Mouse (Mus musculus): ENCODE results near the gene Rreb1.

Rreb1 gene

GRCm38 (mm10) chr13:37778147-37778593, at the start of gene Rreb1:
Gene Rreb1, plus strand, starts transcription at chr13:37778400.
- peak; percentile 38 to 54 for DNase-seq (ENCODE audit: low spot score in 2 of 2)

DNA sequence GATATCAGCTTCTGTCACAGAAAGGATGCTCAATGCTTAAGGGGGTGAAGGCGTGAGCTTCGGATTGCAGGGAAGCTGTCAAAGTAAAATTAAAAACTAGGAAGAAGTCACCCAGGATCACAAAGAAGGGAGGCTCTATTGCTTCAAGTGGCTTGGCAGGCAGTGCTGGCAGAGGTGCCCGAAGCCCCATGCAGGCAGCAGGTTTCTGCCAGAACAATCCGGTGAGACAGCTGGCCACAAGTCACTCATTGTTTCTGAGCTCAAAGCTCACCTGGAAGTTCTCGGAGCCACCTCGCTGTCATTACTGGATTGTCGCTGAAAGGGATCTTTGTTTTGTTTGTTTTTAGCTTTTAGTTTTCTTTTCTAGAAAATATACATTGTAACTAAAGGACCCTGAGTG, 49.6 kb upstream of the Rreb1 start:
- no peak for DNase-seq (ENCODE audit: low spot score in 2 of 2)

DNA sequence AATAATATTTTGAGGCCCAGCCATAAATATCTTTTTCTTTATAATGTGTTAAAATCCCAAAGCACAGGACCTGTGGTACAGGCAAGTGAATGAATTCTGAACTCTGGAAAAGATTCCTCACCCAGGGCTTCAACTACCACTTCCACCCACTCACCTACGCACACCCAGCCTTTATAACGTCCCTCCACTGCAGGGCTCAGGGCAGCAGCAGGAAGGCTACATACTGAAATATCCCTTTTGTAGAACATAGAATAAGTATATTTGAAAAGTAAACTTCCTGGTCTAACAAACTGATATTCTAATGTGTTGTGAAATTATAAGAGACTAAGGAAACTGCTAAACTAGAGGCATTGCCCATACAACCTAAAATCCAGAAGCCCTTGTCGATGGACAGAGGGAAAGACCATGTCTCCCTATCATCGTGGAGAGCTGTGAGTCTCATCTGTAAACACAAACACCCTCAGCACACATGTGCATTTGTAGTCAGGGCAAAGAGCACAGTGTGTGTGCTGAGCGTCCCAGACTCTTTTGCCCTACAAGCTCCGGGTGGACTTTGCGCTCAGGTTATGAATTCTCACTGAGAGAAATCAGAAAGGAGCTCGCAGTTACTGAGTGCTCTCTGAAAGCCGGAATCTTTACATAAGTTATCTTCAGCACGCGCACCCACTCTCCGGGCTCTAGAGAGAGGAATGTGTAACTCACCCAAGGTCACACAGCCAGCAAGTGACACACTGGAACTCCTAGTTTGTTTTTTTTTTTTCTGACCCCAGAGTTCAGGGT, 46.1 kb upstream of the Rreb1 start:
- no peak for DNase-seq (ENCODE audit: low spot score in 2 of 2)

GRCm38 (mm10) chr13:37734501-37734900, 43.7 kb upstream of the Rreb1 start:
- no peak for DNase-seq (ENCODE audit: low spot score in 2 of 2)

DNA sequence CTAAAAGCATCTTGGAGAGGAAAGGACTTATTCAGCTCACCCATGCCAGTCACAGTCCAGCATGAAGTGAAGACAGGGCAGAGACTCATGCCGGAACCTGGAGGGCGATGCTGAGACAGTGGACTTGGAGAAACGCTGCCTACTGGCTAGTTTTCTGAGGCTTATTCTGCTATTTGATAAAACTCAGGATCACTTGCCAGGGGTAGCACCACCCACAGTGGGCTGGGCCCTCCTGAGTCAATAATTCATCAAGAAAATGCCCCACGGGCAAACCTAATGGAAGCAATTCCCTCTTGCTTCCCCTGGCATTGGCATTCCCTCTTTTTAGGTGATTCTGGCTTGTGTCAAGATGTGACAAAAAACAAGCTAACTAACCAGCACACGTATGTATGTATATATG, 38.1 kb upstream of the Rreb1 start:
- DNase-seq (ENCODE audit: low spot score in 2 of 2) = no peak

DNA sequence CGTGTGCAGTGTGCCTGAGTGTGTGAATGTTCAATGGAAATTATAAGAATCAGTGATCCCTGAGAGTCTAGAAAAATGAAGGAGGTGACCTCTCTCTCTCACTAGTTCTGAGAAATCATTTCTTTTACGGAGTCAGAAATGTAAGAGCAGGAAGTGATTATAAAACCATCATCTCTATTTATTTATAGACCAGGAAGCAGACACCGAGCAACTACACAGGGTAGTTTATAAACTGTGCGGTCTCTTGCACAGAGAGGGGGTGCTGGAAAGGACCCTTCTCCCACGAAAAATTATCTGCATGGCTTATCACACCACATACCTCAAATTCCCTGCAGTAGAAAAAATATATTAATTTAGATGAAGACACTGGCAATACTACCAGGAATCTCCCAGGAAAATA, 37.4 kb upstream of the Rreb1 start:
- no peak for DNase-seq (ENCODE audit: low spot score in 2 of 2)

GRCm38 (mm10) chr13:37742248-37742647, 36.0 kb upstream of the Rreb1 start:
- no peak for DNase-seq (ENCODE audit: low spot score in 2 of 2)

- DNase-seq (ENCODE audit: low spot score in 2 of 2) = no peak
Measured at GRCm38 (mm10) chr13:37747504-37747903, 30.7 kb upstream of the Rreb1 start.

- DNase-seq (ENCODE audit: low spot score in 2 of 2) = no peak
Measured at GRCm38 (mm10) chr13:37749485-37749884, 28.7 kb upstream of the Rreb1 start.

GRCm38 (mm10) chr13:37751154-37751950, 26.8 kb upstream of the Rreb1 start:
- peak in 1 of 2 experiments; percentile 66 for DNase-seq (ENCODE audit: low spot score in 2 of 2)

DNA sequence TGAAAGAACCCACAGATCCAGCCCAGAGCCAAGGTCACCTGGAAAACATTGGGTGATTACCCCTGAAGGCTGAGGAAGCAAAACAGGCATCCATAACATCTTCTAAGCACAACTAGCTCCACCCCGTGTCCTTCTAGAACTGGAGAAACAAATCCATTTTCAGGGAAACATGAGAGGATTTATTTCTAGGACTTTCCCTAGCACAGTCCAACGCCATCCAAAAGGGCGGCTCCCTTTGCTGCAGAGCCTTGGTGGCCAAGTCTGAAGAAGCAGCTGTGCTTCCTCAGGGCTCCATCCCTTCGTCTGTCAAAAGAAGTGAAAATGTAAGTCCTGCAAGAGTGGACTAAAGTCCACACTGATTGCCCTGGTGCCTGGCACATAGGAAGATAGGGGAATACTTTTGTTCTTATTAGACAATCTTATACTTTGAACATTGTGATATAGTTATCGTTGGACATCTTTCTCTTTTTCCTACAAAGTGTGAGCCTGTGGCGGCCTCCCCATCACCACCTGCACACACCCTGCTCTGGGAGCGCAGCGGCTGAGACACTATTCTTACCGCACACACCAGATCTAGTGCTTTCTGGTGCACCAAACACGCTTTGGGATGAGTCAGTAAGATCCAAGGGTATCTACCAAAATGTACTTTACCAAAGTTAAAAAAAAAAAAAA, 18.7 kb upstream of the Rreb1 start:
- no peak for DNase-seq (ENCODE audit: low spot score in 2 of 2)

DNA sequence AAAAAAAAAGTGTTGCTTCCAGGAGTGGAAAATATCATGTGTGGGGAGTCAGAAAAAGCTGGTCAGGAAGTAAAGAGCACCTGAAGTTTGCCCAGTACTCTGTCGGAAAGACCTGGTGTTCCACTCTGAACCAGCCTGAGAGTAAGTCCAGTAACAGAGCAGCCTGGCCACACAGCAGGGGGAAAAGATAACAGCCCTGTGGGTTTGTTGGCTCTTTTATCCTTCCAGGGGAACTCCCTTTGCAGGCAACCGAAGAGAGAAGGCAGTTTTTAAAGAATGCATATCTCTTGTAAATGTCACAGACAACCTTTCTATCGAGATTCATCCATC, 18.2 kb upstream of the Rreb1 start:
- peak in 1 of 2 experiments; percentile 34 for DNase-seq (ENCODE audit: low spot score in 2 of 2)

GRCm38 (mm10) chr13:37760373-37760772, 17.8 kb upstream of the Rreb1 start:
- DNase-seq (ENCODE audit: low spot score in 2 of 2) = peak in 1 of 2 experiments; percentile 9

DNA sequence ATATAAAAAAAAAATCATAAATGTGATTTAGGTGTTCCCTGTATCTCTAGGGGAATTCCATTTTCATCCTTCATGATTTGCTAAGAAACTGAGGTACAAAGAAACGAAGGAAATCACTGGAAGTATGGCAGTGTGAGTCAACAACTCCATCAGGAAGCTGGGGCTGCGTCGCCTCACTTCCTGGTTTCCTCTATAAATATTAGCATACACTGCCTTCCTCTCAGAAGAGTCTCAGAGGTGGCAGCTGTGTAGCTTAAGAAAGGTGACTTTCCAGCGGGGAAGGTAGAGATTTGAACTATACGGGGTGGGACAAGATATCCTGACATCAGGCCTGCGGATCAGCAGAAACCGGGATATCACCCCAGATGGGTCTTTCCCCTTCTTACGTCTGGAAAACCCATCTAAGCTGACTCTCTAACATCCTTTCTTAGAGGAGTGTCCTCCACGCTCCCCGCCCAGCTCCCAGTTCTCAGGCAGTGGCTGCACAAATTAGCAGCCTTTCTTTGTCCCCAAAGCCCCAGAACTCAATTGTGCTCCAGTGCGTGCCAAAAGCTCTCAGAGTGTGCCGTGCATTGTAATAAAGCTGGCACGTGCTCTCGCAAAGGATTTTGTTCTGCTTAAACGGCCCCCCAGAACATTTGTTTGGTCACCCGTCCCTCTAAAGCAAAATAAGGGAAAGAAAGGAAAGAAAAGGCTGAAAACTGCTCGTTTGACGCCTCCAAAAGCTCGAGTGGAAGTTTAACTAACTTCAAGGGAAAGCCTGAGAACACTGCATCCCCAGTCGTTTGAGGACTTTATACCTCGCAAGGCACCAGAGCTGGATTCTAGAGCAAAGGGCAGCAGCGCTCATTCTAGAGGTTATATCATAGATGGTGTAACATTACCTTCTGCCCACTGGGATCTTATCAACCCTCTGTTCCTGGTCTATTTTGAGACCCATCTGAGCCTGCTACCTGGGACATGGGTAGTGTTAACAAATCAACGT, 17.0 kb upstream of the Rreb1 start:
- DNase-seq (ENCODE audit: low spot score in 2 of 2) = peak; percentile 10 to 20

GRCm38 (mm10) chr13:37763800-37764407, 14.3 kb upstream of the Rreb1 start:
- DNase-seq (ENCODE audit: low spot score in 2 of 2) = no peak

DNA sequence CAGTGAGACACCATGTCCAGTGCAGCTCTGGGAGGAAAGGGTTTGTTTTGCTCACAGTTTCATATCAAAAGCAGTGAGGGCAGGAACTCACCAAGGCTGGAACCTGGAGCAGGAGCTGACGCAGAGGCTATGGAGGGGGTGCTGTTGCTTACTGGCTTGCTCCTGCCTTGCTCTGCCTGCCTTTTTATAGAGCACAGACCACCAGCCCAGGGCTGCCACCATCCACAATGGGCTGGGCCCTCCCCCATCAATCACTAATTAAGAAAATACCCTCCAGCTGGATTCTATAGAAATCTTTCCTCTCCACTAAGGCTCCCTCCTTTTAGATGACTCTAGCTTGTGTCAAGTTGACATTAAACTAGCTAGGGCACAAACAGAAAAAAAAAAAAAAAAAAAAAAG, 8.4 kb upstream of the Rreb1 start:
- DNase-seq (ENCODE audit: low spot score in 2 of 2) = no peak

DNA sequence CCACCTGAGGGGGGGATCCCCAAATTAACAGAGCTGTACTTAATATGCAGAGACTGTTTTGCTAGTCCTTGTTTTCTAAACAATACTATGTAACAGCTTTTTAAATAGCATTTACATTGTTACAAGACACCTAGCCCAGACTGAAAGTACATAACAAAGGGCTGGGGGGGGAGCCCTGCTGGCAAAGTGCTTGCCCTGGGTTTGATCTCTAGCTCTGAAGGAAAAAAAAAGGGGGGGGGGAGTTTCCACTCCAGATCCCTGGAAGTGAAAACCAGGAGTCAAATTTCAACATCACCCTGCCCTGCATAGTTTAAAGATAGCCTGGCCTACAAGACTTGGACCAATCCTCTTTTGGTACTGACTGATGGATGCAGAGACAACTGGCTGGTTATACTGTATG, 4.7 kb upstream of the Rreb1 start:
- DNase-seq (ENCODE audit: low spot score in 2 of 2) = no peak

DNA sequence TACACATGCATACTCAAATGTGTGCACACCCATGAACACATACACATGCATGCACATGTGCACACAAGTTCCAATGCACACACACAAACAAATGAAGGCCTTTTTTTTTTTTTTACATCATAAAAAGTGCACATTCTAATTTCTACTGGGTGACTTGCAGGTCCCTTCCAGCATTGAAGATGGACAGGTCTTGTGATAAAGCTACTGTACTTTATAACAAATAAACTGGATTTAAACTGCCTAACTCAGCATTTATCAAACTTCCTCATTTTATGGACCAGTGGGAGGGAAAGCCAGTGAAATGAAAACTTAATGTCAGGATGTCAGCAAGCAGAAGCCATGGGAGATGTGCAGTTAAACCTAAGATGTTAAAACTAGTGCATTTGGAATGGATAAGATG, 1.5 kb upstream of the Rreb1 start:
- DNase-seq (ENCODE audit: low spot score in 2 of 2) = no peak

DNA sequence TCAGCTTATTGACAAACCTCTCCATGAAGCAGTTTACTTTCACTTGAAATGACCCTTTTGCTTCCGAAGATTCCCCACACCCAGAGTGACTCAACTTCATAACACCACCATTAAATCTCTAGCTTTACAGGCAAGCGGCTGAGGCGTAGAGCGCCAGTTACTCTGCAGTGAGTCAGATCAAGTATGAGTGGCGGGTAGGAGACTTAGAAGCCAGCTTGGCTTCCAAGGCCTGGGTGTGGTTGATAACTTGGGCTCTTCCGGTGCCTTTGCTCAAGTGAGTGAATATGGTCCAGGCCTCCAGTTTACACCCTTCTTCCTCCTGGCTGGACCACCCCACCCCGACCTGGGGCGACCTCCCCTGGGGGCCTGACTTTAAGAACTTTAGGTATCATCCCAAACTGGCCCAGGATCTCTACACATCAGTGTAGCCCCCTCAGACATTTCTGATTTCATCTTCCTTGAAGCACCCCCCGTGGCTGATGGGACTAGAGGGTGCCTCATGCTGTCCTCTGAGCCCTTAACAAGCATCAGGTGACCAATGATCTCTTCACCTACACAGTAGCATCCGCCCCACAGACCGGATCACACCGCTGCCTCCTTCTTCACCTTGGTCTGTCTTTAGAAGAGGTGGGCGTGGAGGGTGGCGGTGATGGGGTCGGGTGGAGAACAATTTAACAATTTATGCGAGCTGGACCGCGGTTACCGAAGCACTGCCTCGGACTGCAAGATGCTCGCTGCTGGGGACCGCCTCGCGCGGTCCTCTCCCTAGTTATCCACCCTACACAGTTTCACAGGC, 651 bp upstream of the Rreb1 start:
- peak in 1 of 2 experiments; percentile 14 for DNase-seq (ENCODE audit: low spot score in 2 of 2)
